Mouse (Mus musculus) frontal cortex, postnatal 14 days (tissue): ENCODE measurements around the gene Cd63.

Experiments
- DNase-seq, 2 experiments: peaks; one replicate each; pipeline ENCODE4 v3.0.0; 2022; ENCODE audit warnings: low spot score in 2 of 2

The Cd63 gene

DNA sequence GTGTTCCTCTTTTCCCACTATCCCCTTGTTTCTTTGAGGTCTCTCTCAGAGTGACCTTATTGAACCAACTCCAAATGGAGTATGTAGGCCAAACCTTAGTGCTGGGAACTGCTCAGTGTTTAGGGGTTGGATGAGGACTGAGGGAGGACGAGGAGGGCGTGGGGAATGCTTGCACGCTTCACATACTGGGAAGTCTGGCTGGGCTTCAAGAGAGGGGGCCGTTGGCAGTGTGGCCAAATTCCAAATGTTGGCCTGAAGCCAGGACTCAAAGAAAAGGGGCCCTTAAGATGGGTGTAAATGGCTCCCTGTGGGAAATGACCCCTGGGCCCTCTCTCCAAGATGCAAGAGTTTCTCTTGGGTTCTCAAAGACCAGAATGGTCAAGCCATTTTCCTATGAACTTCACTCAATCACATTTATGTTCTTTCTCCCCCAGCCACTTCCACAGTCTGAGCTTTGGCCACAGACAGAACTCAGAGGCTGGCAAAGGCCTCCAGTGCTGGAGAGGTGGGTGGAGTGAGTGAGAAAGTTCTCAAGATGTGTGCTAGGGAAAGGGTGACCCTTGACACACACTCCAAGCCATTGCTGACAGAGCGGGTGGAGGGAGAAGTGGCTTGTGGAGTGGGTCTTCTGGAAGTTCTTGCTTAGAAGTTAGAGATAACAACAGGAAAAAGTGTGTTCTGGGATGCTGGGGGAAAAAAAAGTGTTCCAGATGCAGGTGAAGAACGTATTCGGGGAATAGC is 29.0 kb downstream of the Cd63 start:
- DNase-seq: no peak

DNA sequence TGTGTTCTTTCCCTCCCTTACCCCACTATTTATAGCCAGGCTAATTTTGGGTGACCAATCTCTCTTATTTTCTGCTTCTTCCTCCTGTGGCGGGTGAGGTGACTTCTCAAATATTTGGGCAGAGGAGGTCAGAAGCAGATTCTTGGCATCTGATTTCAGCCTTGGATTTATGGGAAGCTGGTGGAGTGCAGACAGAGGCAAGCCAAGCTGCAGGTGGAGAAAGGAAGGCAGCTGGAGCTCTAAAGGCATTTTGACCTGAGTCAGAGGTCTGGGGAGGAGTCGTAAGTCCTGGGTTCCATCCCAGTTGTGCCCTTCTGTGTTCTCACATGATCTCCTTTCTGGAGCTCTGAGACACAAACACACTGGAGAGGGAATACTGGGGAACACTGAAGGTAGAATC is 30.7 kb downstream of the Cd63 start:
- no peak for DNase-seq

DNA sequence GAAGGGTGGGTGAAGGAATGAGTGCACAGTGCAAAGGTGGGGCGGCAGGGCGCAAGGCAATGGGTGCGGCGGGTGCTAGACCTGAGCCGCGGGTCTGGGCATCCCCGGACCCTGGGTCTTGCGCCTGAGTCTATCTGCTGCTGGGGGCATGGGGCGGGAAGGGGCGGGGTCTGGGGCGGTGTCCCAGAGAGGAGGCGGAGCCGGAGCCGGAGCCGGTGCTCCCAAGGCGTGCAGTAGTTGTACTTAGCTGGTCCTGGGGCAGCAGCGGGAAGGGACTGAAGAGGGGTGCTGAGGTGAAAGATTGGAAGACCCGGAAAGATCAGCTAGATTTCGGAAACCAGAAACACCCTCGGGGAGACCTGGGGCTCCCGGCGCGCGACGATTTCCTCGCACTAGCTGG is 32.8 kb downstream of the Cd63 start, which contains the start of gene Itga7:
Gene Itga7, plus strand, starts transcription at position 245 of the 400 bp plus-strand sequence.
- no peak for DNase-seq

- DNase-seq: no peak
These were observed 33.4 kb downstream of the Cd63 start for GRCm38 (mm10) chr10:128933976-128934721.

GRCm38 (mm10) chr10:128934997-128935787 is 34.4 kb downstream of the Cd63 start:
- no peak for DNase-seq

DNA sequence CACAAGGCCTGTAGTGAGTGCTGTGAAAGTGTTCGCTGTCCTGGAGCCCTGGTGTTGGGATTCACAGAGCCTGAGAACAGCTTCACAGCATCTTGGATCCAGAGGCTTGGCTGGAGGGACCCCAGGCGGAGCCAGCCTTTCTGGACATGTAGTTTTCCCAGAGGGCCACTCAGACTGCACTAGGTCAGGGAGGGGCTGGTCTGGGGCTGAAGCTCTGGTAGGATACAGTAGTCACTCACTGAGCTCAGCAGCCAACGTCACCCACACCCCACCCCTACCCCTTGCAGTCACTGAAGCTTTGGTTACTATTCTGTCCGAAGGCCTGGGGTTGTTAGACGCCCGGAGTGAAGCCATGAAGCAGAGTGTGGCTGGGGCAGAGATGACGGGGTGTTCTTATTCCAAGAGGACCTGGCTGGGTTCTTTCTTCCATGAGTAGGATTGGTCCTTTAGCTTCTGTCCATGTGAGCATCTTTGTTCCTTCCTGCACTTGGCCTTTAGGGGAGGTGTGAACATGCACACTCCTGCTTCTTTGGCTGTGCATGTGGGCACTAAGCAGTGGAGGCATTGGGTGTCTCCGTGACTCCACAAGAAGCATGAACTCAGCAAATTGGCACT is 35.1 kb downstream of the Cd63 start:
- DNase-seq: no peak

- no peak for DNase-seq
These were observed 37.1 kb downstream of the Cd63 start for GRCm38 (mm10) chr10:128937756-128938390.

GRCm38 (mm10) chr10:128938457-128938856 is 37.7 kb downstream of the Cd63 start:
- DNase-seq: no peak

DNA sequence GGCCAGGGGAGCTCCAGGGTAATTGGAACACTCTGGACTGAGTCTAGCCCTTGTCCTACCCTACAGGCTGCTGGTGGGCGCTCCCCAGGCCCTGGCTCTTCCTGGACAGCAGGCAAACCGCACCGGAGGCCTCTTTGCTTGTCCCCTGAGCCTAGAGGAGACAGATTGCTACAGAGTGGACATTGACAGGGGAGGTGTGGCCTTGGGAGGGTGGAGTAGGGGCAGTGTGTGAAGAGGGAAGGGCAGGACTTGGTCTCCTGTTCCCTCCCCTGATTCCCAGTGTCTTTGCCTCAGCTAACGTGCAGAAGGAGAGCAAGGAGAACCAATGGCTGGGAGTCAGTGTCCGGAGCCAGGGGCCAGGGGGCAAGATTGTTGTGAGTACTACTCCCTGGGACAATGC is 38.2 kb downstream of the Cd63 start:
- DNase-seq: no peak

DNA sequence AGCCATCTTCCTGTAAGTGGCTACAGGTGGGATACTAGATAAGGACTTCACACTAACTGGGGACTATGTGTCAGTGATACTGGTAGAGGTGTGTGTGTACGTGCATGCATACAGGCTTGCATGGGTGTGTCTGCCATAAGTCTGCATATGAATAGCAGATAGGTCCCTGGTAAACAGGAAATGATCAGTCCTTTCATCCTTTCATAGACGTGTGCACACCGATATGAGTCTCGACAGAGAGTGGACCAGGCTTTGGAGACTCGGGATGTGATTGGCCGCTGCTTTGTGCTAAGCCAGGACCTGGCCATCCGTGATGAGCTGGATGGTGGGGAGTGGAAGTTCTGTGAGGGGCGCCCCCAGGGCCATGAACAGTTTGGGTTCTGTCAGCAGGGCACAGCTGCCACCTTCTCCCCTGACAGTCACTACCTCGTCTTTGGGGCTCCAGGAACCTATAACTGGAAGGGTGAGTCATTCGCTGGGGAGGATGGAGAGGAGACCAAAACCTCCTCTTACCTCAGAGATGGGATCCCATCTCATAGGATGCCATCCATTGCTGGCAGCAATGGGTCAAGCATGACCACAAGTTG is 39.8 kb downstream of the Cd63 start:
- no peak for DNase-seq

- no peak for DNase-seq
These were observed 44.9 kb downstream of the Cd63 start for GRCm38 (mm10) chr10:128945675-128946074.

GRCm38 (mm10) chr10:128947496-128947895 is 46.7 kb downstream of the Cd63 start:
- DNase-seq: no peak

DNA sequence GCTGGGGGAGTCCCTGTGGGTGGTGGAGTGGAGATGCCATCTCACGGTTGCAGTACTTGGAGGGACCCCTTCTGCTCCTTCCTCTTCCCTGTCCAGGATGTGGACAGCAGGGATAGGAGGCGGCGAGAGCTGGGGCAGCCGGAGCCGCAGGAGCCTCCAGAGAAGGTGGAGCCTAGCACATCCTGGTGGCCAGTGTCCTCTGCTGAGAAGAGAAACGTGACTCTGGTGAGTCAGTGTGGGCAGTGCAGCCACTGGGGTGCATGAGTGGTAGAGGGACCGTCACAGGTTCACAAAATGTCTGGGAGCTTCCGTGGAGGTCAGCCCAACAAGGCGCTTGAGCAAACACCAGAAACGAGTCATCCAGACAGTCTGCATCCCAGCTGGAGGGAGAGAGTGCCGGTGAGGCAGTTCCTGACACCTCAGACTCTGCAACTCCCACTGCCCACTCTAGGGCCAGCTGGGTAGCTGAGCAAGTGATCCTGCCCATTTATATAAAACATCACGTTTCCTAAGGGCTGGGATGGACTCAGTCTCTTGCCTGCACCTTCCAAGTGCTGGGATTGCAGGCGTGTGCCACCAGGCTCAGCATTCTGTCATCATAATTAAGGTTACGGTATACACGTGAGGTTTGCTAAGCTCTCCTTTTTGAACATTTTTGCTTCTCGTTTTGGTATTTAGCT is 49.6 kb downstream of the Cd63 start:
- no peak for DNase-seq

DNA sequence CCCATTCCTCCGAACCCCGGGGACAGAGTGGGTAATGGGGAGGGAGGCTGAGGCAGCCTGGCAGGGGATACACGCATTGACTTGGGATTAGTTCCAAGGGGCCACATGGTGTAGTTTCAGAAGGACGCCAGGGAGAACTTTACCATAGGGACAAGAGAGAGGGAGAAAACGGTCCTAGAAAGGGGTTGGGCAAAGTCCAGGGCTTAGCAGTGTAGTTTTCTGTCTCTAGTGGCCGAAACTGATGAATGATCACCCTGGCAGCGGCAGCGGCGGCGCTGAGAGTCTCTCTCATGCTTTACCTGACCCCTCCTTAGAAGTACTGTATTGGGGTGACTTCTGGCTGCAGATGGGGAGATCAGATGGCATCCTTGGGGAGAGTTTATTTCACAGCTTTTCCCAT is 57.6 kb downstream of the Cd63 start:
- DNase-seq: no peak

- DNase-seq: no peak
These were observed 59.4 kb downstream of the Cd63 start for GRCm38 (mm10) chr10:128960142-128960541.

GRCm38 (mm10) chr10:128960590-128961584 is 60.1 kb downstream of the Cd63 start, which contains the start of gene Mettl7b:
Mettl7b (minus strand) TSS chr10:128960988.
- DNase-seq: no peak
